Mouse (Mus musculus) liver, adult 2 months (tissue): ENCODE data around the gene Map3k11.

Experiments used
- CTCF ChIP-seq: fragments of 200-500 bp; IDR thresholded peaks from 2 replicates; pipeline ENCODE4 v1.5.1; 2011; ENCODE audit warnings: low read depth, low read length, control low read depth
- POLR2A ChIP-seq: fragments of 200-500 bp; IDR thresholded peaks from 2 replicates; pipeline ENCODE4 v1.6.1; 2011; ENCODE audit warnings: low read length, control low read depth; ENCODE audit not compliant: insufficient read depth; ENCODE audit errors: extremely low read depth

DNA sequence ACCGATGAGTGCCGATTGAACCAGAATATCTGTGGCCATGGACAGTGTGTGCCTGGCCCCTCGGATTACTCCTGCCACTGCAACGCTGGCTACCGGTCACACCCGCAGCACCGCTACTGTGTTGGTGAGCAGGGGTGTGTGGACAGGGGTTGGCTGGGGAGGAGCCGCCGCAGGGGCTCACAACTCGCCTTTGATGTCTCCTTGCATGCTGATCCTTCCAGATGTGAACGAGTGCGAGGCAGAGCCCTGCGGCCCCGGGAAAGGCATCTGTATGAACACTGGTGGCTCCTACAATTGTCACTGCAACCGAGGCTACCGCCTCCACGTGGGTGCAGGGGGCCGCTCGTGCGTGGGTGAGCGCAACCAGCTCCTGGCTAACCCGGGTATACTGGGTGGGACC is 62.4 kb downstream of the Map3k11 start:
- TF ChIP-seq CTCF (no peak), POLR2A (no peak)
